ENCODE assay signal across 21 mouse cellular contexts in genomic region chr1:56713011-56713726, GRCm38 (mm10).
"Had no signal": no experiment of that assay in that cellular context is flagged by ENCODE, and none has a peak within 500 bp of the region (broad histone marks: within the 10 kb centered on the region; RNA-seq: fewer than 3 reads in every experiment).

No protein-coding gene starts in this region.

- H3K36me3 ChIP-seq: limb, embryonic 12.5 days; limb, embryonic 15.5 days; midbrain, embryonic 15.5 days; neural tube, embryonic 13.5 days; stomach, embryonic 15.5 days had no signal

- H3K4me2 ChIP-seq: limb, embryonic 12.5 days; limb, embryonic 15.5 days; liver, embryonic 11.5 days; lung, embryonic 14.5 days; midbrain, embryonic 11.5 days; midbrain, embryonic 15.5 days; neural tube, embryonic 13.5 days; stomach, embryonic 15.5 days had no signal

- H3K9ac ChIP-seq: limb, embryonic 12.5 days; limb, embryonic 15.5 days; liver, embryonic 14.5 days; liver, postnatal 0 days; lung, embryonic 14.5 days; midbrain, embryonic 15.5 days; neural tube, embryonic 13.5 days; stomach, embryonic 15.5 days had no signal

- DNase-seq: kidney, adult 18-20 months; kidney, adult 9 months; kidney, postnatal 14 days; kidney, postnatal 4 days; left cerebral cortex, postnatal 4 days; liver, postnatal 0 days; lung, embryonic 14.5 days; right cerebral cortex, postnatal 14 days; right cerebral cortex, postnatal 4 days; thymus, postnatal 36 days had no signal

- ATAC-seq: liver, postnatal 0 days; lung, postnatal 0 days; midbrain, embryonic 15.5 days had no signal

- H3K4me3 ChIP-seq: limb, embryonic 12.5 days; limb, embryonic 15.5 days; midbrain, embryonic 15.5 days; myocyte; neural tube, embryonic 13.5 days; stomach, embryonic 15.5 days had no signal

- H3K9me3 ChIP-seq: limb, embryonic 12.5 days; limb, embryonic 15.5 days; midbrain, embryonic 15.5 days; neural tube, embryonic 13.5 days; stomach, embryonic 15.5 days had no signal

- H3K4me1 ChIP-seq: limb, embryonic 12.5 days; limb, embryonic 15.5 days; midbrain, embryonic 15.5 days; neural tube, embryonic 13.5 days; stomach, embryonic 15.5 days had no signal

- H3K27me3 ChIP-seq: limb, embryonic 12.5 days; limb, embryonic 15.5 days; midbrain, embryonic 15.5 days; neural tube, embryonic 13.5 days; stomach, embryonic 15.5 days had no signal

- H3K27ac ChIP-seq: limb, embryonic 12.5 days; limb, embryonic 15.5 days; liver, embryonic 14.5 days; macrophage; midbrain, embryonic 15.5 days; neural tube, embryonic 13.5 days; stomach, embryonic 15.5 days had no signal
